Mouse (Mus musculus) cerebellum, adult 18-20 months (tissue): ENCODE measurements around the gene Ppm1d.
A peak's percentile ranks its signal among the peaks of the same experiment; 100 is the strongest.

ENCODE experiments used
- DNase-seq, 2 experiments: peaks; one replicate each; pipeline ENCODE4 v3.0.0; 2021

Ppm1d gene

DNA sequence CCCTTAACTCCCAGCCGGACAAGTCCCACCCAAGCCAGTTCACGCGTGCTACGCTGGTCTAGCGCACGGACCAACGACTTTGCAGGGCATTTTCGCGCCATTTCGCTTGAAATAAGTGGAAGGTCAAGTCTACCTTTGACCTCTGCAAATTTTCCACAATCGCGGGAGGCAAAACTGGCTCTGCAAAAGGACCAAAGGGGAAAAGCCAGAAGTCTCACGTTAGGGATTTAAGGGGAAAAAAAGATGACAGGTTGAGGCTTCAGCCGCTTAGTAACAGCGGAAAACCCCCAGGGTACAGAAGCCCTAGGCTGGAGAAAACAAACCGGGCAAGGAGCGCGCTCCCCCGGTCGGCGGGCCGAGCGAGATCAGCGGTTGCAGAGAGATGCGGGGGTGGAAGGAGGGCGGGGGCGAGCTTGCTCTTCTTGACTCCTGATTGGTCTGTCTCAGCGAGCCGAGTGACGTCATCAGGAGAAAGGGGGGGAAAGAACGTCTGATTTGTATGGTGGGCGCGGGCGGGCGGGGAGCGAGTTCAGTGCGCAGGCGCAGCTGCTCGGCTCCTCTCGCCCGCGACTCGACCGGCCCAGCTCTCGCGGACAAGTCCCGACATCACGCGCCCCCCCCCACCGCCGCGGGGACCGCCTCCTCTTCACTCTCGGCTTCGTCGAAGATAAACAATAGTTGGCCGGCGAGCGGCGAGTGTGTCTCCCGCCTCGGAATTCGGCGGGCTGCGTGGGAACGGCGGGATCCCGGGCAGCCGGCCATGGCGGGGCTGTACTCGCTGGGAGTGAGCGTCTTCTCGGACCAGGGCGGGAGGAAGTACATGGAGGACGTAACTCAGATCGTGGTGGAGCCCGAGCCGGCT is at the start of gene Ppm1d:
Gene Ppm1d (plus strand): TSS at position 532 of the 862 bp plus-strand sequence.
- DNase-seq, result peak; percentile 98 to 99

DNA sequence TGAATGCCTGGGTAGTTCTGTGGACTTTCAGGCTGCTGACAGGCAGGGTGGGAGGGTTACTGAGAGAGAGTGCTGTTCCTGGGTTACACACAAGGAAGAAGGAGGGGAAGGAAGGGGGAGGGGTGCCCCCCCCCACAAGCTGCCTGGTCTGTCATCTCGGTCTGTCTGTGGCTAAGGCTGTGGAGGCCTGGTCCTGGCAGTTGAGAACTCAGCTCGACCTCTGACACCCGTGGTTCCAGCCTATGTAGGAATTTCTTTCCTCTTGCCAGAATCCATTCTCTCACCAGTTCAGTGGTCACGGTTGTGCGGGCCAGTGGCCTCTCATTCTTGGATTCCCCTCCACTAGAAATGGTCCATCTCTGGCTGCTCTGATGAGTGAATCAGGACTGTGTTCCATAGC is 46.4 kb upstream of the Ppm1d start:
- no peak for DNase-seq

DNA sequence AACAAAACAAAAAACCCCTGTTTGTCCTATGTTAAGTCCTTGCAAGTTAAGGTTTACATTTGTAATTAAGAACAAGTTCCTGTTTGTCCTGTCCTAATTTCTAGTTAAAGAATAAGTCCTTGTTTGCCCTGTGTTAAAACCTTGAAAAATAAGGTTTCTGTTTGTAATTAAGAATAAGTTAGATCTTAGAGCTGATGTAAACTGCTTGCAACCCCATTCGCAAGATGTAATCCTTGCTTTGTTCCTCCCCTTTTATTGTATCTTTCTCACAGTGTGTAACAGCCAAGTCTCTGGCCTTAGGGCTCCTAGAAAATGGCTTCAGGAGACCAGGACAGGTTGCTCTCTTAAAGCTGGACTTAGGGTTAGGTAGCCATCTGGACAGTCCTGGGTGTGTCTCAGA is 43.7 kb upstream of the Ppm1d start:
- DNase-seq, result no peak

DNA sequence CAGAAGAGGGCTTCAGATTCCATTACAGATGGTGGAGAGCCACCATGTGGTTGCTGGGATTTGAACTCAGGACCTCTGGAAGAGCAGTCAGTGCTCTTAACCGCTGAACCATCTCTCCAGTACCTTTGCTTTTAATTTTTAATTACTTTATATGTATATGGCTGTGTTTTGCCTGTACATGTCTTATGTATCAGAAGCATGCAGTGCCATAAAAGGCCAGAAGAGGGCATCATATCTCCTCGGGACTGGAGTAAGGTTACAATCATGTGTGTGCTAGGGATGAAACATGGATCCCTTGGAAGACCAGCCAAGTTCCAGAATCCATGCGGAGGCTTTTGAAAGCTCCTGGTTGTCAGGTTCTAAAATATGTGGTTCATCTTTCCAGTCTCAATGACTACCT is 40.4 kb upstream of the Ppm1d start:
- DNase-seq, result peak; percentile 24 to 38

DNA sequence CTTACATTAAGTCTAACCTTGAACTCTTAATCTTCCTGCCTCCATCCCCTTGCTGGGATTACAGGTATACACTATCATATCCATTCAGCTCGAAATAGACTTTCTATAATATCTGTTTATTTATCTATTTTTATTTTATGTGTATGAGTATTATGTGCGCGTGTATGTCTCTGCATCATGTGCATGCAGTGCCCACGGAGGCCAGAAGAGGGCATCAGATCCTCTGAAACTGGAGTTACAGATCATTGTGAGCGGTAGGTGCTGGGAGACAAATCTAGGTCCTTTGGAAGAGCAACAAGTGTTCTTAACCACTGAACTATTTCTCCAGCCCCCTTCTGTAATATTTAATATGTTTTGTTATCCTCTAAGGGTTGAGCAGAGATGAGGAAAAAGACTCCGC is 37.7 kb upstream of the Ppm1d start:
- DNase-seq, result no peak

DNA sequence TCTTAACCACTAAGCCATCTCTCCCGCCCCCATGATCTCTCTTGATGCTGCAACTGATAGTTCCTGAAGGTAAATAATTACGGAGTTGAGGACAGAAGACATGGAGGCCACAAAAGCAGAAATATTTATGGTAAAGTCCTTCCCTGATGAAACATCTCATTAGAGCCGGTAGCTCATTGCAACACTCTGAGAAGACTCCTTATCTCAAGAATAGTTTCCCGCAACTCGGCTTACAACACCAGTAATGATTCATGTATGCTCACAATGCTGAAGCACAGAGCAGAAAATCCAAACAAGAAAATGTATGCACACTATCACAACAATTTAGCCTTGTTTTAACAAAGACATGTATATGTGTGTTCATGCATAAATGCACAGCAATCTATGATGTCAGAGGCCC is 35.9 kb upstream of the Ppm1d start:
- no peak for DNase-seq

DNA sequence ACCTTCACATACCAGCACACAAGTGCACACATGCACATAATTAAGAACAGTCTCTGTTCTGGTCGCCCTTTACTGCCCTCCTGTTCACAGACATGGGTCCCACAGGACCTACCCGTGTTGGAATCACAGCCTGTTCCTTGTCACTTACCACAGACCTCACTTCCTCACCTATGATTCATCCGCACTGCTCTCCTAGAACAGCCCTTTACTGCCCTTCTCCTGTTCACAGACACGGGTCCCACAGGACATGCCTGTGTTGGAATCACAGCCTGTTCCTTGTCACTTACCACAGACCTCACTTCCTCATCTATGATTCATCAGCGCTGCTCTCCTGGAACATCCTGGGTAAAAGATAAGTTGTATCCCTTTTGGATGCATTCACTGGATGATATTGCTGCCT is 33.4 kb upstream of the Ppm1d start:
- no peak for DNase-seq

DNA sequence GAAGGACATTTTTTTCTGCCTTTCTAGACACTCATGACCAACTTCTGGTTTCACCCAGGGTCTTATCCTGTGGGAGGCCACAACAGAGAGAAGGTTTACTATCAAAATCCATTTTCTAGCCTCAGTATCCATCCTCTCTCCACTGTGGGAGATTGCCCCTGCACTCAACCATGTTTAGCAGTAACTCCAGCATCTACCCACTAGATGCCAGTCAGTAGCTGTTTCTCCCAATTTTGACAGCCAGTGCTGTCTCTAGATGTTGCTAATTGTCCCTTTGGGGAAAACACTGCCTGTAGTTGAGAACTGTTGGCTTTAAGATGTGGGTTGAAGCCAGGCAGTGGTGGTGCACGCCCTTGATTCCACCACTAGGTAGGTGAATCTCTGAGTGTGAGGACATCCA is 32.9 kb upstream of the Ppm1d start:
- no peak for DNase-seq

DNA sequence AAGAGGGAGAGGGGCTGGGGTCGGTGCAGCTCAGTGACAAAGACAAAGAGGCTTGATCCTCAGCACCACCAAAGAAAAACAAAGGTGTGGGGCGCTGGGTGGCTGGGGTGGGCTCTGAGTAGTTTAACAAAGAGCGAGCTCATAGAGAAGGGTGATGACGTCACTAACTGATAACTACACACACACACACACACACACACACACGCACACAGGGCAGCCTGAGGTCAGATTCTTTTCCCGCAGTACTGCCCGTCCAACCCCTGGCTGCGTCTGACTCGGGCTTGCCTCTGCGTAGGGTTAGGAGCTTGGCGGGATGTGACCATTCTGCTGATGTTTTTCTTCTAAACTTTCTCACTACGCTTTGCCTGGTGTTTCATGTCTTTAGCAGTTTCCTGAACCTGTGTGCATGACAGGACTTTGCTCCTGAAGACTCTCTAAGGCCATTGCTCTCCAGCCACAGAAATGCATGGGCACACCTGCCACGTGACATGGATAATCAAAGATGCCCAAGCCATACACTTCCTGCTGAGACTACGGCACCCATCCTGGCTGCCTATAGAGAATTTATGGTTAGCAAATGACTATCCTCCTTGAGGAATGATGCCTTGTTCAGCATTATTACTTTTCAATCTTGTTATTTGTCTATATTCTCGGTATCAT is 29.7 kb upstream of the Ppm1d start:
- no peak for DNase-seq

DNA sequence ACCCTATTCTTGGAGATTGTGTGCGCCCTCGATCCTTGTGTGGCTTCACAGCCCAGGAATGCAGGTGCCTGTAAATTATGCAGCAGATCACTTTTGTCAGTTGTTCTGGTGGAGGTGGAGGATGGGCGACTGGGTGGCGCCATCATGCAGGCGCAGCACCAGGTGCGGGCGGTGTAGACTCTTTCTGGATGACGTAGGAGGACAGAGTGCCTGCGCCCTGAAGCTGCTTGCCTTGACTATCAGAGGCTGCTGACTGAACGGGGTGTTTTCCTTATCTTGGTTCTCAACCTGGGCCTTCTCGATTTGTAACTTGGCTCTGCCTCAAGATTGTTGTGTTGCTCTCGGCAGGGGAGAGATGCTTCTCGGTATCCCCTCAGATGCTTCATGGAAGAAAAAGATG is 13.1 kb upstream of the Ppm1d start:
- no peak for DNase-seq

DNA sequence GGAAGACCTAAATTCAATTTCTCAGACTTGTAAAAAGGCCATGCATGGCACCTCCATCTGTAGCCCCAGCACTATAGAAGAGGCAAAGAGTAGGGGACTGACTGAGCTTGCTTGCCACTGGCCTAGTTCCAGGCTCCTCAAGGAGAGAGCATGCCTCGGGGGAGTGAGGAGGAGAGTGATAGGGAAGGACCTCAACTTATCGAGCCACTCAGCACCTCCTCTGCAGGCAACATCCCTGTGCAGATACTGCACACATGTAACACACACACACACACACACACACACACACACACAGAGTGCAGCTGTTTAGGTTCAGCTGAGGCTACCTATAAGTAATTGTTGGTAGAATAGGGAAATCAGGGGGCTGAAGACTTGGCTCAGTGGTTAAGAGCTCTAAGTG is 11.2 kb upstream of the Ppm1d start:
- DNase-seq, result no peak

DNA sequence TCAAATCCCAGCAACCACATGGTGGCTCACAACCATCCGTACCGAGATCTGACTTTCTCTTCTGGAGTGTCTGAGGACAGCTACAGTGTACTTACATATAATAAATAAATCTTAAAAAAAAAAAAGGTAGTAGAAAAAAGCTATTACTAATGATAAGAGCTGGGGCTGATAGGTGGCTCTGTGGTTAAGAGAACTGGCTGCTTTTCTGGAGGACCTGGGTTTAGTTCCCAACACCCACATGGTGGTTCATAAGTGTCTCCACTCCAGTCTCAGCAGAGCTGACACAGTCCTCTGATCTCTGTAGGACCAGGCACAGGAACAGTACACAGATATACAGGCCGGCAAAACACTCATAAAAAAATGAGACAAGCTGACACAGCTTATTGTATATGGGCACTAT is 9.9 kb upstream of the Ppm1d start:
- no peak for DNase-seq

DNA sequence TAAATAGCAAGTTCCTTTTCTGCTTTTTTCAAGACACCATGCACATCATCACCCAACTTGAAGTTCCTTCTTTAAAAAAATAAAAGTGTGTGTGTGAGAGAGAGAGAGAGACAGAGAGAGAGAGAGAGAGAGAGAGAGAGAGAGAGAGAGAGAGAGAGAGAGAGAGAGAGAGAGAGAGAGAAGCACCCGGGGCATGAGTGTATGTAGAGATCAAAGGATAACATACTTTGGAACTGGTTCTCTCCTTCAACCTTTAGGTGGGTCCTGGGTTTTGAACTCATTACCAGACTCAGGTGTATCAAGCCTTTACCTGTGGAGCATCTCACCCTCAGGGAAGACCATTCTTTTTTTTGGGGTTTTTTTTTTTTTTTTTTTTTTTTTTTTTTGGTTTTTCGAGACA is 9.2 kb upstream of the Ppm1d start:
- no peak for DNase-seq

DNA sequence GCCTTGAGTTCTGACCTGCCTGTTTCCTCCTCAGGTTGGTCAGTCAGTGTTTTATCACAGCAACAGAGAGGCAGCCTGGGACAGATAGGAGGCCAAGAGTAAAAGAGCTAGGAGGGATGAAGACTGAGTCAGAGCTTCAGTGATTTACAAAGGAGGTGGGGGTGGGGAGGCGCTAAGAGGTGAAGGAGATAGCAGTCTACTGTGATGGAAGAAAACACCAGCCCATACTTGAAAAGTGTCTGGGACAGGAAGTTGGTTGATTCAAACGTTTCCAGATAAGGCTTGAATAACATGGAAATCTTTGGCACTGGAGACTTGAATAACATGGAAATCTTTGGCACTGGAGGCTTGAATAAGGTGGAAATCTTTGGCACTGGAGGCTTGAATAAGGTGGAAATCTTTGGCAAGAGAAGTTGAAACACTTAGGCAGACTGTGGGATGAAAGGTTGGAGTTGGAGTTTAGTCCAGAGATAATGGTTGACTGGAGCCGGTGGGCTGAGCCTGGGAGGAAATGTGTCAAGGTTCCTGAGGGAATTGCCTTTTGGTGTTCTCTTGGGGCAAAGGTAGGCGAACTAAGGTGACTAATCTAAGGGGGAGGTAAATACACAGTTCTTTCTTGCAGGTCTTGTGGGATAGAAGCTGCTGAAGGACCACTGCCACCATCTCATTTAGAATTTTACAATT is 4.3 kb upstream of the Ppm1d start:
- DNase-seq, result no peak

DNA sequence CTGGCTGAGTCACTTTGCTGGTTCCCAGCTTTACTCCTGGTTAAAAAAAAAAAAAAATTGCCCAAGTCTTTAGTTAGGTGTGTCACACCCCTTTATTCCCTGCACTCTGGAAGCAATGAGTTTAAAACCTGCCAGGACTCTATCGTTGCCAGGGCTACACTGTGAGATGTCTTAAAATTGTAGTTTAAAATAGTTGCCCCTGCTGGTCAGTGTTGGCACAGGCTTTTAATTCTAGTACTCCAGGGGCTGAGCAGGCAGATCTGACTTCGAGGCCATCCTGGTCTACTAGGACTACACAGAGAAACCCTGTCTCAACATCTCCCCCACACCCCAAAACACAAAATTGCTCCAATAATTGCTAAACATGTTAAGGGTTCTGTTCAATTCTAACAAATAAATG is 2.2 kb upstream of the Ppm1d start:
- no peak for DNase-seq

DNA sequence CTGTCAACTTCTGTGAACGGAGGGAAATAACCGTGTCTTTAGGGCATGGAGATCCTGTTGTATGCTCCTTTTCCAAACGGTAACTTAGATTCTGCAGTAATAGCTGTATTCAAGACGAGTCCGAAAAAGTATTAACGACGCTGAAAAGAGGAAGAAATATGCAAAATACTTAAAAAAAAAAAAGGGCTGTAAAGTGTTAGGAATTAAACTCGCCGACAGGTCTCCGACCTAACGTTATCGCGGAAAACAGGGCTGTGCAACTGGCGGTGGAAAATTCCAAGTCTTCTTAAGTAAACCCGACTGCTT is 684 bp upstream of the Ppm1d start:
- no peak for DNase-seq

DNA sequence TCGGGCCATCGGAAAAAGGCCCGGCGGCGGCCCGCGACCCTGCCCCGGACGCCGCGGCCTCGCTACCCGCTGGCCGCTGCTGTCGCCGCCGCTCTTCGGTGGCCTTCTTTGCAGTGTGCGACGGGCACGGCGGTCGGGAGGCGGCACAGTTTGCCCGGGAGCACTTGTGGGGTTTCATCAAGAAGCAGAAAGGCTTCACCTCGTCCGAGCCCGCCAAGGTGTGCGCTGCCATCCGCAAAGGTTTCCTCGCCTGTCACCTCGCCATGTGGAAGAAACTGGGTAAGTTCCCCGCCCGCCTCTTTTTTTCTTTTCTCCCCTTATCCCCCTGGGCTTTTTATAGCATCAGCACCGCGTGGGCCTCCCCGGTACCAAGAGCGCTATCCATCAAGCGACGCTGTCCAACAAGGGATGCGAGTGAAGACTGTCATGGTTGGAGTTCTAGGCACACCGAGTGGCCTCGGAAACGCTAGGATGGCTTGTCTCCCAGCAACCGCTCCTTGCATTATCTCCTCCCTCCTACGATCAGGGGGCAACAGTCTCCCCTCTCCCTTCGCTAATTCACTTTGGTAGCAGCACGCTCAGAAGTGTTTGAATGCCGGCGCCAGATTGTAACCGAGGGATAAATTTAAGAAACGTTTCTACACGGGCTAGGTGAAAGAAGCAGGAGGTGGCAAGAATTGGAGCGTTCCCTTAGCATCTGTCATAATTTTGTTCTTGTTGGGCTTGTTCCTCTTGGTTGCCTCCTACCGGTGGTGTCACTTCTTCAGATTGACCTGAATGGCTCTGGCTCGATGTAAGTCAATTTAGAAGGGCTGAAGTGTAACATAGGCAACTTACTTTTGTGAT is 824 bp downstream of the Ppm1d start:
- peak; percentile 70 to 73 for DNase-seq

DNA sequence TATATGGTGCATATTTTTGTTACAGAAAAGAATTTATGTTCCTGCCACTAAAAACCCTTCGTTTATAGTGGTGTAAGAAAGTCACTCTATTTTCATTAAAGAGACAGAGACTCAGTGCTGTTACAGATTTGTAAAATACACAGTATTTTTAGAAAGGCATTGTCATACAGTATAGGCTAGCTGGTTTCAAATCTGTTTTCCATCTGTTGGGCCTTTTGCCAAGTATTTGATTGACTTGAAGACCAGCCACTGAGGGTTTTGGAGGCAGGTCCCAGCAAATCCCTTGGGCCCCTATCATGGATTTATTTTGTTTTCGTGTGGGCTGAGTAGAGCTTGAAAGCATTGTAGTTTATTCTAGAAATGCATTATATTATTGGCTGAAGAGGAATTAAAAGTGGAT is 1.8 kb downstream of the Ppm1d start:
- DNase-seq, result peak; percentile 76 to 84

DNA sequence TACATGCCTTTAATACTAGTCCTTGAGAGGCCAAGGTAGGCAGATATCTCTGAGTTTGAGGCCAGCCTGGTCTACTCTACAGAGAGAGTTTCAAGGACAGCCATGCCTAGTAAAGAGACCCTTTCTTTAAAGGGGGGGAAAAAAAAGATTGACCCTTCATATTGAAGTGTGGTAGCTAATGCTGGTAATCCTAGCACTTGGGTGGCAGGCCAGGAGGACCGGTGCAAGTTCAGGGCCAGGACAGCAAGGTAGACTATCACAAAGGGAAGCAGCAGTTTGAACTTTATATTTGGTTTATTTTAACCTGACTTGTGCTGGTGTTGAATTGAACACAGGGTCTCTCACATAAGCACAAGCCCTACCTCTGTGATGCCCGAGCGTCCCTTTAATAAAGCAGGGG is 2.3 kb downstream of the Ppm1d start:
- no peak for DNase-seq

DNA sequence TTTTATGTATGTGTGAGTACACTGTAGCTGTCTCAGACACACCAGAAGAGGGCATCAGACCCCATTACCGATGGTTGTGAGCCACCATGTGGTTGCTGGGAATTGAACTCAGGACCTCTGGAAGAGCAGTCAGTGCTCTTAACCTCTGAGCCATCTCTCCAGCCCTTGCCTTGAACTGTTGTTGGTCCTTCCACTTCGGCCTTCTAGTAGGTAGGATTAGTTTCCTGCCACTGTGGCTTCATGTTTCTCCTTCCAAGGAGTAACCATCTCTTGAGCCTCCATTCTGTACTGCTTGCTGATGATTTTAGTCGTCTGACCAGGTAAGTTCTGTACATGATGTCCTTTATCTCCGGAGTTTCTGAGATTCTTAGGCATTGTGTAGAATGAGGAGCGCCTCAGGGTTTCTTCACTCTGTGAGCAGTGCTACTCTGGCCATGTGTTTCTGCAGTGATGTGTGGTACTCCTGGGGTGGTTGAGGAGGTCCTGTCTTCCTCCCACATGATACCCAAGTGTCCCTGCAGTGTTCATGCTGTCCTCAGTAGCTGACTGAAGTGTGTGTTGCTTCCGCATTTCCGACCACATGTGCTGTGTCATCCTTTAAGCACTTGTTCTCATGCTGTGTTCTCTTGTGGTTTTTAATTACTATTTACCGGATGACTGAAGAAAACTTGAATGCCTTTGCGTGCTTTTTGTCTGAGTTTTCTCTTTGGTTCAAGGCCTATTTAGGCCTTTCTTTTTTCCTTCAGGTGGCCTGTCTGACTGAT is 12.7 kb downstream of the Ppm1d start:
- DNase-seq, result peak; percentile 38 to 39

DNA sequence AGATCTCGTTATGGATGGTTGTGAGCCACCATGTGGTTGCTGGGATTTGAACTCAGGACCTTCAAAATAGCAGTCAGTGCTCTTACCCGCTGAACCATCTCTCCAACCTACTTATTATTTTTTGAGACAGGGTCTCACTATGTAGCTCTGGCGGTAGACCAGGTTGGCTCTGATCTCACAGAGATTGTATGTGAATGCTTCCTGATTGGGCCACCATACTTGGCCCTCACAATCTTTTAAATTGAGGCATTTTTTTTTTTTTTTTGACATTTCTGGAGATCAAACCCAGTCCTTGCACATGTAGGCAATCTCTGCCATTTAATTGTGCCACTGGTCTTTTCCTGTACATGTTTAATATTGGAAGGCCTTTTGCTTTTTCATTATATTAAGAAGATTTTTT is 17.7 kb downstream of the Ppm1d start:
- DNase-seq, result peak; percentile 39 to 53

DNA sequence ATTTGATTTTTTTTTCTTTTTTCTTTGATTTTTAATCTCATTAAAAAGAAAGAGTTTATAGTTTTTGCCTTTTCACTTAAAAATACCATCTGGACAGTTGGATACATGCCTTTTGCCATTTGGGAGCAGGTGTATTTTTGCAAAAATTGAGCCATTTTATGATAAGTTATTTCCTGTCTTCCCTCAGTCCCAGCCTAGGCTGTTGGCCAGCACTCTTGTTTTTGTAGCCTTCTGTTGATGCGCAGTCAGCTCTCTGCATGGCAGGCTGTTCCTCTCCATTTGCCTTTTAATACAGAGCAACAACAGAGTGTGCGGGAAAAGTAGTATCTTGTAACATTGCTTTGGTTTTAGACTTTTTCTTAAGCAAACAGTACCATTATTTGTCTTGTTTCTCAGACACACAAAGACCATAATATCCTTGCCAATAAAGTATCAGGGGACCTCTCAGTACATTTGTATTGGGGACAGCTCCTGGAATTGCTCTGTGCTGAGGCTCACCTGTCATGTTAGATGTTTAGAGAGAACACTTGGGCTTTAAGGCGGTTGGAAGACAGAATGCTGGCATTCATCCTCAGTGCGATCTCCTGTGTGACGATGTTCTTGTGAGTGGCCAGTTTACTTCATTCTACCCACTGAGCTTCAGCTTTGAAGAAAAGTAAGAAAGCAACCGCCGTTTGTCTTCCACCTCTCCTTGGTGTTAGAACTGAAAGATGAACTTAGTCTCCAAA is 18.3 kb downstream of the Ppm1d start:
- DNase-seq, result peak; percentile 87 to 94
